Mouse (Mus musculus) heart, embryonic 13.5 days (tissue): ENCODE results near the gene Tbcc. TPM values are rescaled to one million over a fixed set of nuclear protein-coding genes. Genes with fewer than 3 reads are reported as not detected.

Experiments used
- ATAC-seq: fragments of 200-750 bp; cut with Nextera tagmentation; 2 replicates; pipeline ENCODE4 v1.8.0; 2017; ENCODE audit warnings: moderate TSS enrichment; ENCODE audit not compliant: insufficient number of reproducible peaks, low FRiP score, low TSS enrichment; ENCODE audit errors: extremely low read depth
- H3K27ac ChIP-seq: fragments of 300-500 bp; sonication (generic); replicated peaks from 2 replicates; pipeline ENCODE4 v1.5.1; 2015; ENCODE audit warnings: moderate library complexity, mild to moderate bottlenecking, inconsistent platforms
- H3K27me3 ChIP-seq: fragments of 300-500 bp; sonication (generic); replicated peaks from 2 replicates; pipeline ENCODE4 v1.6.1; 2015; ENCODE audit warnings: mild to moderate bottlenecking, inconsistent platforms
- H3K36me3 ChIP-seq: fragments of 300-500 bp; sonication (generic); 2 replicates; pipeline ENCODE4 v1.6.1; 2015; ENCODE audit warnings: mild to moderate bottlenecking, inconsistent platforms
- H3K4me1 ChIP-seq: fragments of 300-500 bp; sonication (generic); 2 replicates; pipeline ENCODE4 v1.6.1; 2015; ENCODE audit warnings: inconsistent platforms
- H3K4me2 ChIP-seq: fragments of 300-500 bp; sonication (generic); 2 replicates; pipeline ENCODE4 v1.6.1; 2015; ENCODE audit warnings: inconsistent platforms, mild to moderate bottlenecking, moderate library complexity
- H3K4me3 ChIP-seq: fragments of 300-500 bp; sonication (generic); 2 replicates; pipeline ENCODE4 v1.5.1; 2015; ENCODE audit warnings: moderate library complexity, mild to moderate bottlenecking, inconsistent platforms
- H3K9ac ChIP-seq: fragments of 300-500 bp; sonication (generic); 2 replicates; pipeline ENCODE4 v1.6.1; 2015; ENCODE audit warnings: inconsistent platforms, mild to moderate bottlenecking, moderate library complexity
- H3K9me3 ChIP-seq: fragments of 300-500 bp; sonication (generic); 2 replicates; pipeline ENCODE4 v1.6.1; 2016; ENCODE audit warnings: inconsistent platforms
- WGBS: fragments of 180-500 bp; shearing (Covaris S2); methylation state at CpG from one replicate; pipeline ENCODE4 v1.1.7; 2015; ENCODE audit warnings: mixed read lengths; 5-methylcytosine and 5-hydroxymethylcytosine counted together
- polyA plus RNA-seq: library from polyadenylated mRNA; unstranded; fragments of >200 nt; fragmentation: Nextera tagmentation; extraction: Ambion mirVana; gene quantifications from 2 replicates; pipeline ENCODE4 v1.2.1, GENCODE M21; 2015

Gene Tbcc
- polyA plus RNA-seq, 1 experiment from 2014 or later: 39.8 TPM

DNA sequence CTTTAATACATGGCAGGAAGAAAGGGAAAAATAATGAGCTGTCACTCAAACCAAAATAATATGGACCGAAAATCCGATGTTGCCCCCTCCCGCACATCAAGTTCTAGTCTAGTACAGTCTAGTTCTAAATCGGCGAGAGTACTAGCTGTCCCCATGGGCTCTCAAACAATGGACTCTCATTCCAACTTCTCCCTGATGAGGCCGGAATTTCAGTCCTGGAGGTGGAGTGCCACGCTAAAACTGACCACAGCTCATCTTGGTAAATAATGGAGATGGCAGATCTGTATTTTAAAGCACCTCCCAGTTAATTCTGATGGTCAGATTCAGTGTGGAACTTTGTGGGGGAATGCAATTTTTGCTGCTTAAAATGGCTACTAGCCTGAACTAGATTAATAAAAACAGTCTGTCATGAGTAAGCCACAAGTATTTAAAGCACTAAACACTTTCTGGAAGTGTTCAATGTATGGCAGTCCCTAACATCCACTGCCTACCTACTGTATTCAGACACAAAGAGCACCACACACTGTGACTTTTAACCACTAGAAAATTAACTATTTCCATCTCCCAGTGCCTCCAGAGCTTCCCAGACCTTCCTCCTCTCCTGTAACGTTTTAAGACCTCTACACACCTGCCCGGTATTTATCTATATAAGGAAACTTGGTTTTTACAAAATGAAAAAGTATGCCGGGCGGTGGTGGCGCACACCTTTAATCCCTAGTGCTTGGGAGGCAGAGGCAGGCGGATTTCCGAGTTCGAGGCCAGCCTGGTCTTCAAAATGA, 35.0 kb upstream of the Tbcc start:
- H3K9me3 ChIP-seq: no peaks in the 10 kb centered on the region
- no peak for ATAC-seq
- H3K4me3 ChIP-seq: peak overlapping the region; percentile 98
- H3K4me2 ChIP-seq: peak overlapping the region; percentile 83
- WGBS: 53% methylated on average over 15 of the region's 15 CpGs
- peak overlapping the region; percentile 100 for H3K9ac ChIP-seq
- peaks cover 39% of the 10 kb centered on the region for H3K4me1 ChIP-seq
- no peaks in the 10 kb centered on the region for H3K36me3 ChIP-seq
- no peaks in the 10 kb centered on the region for H3K27me3 ChIP-seq
- H3K27ac ChIP-seq: peak overlapping the region; percentile 100

- H3K9me3 ChIP-seq: no peaks in the 10 kb centered on the region
- no peak for ATAC-seq
- no peaks in the 10 kb centered on the region for H3K27me3 ChIP-seq
- peaks cover 39% of the 10 kb centered on the region for H3K4me1 ChIP-seq
- peak overlapping the region; percentile 100 for H3K9ac ChIP-seq
- H3K27ac ChIP-seq: peak overlapping the region; percentile 100
- H3K36me3 ChIP-seq: no peaks in the 10 kb centered on the region
- peak overlapping the region; percentile 83 for H3K4me2 ChIP-seq
- 15% methylated on average over 4 of the region's 4 CpGs for WGBS
- H3K4me3 ChIP-seq: peak overlapping the region; percentile 98
These were observed 34.4 kb upstream of the Tbcc start for GRCm38 (mm10) chr17:46856107-46856388.

- peak overlapping the region; percentile 100 for H3K9ac ChIP-seq
- 0 out of 2 replicates have a peak, but pooled peaks have one; percentile 29 for ATAC-seq
- H3K4me1 ChIP-seq: peaks cover 39% of the 10 kb centered on the region
- no peaks in the 10 kb centered on the region for H3K27me3 ChIP-seq
- peak overlapping the region; percentile 100 for H3K27ac ChIP-seq
- no peaks in the 10 kb centered on the region for H3K9me3 ChIP-seq
- peak overlapping the region; percentile 83 for H3K4me2 ChIP-seq
- no peaks in the 10 kb centered on the region for H3K36me3 ChIP-seq
- H3K4me3 ChIP-seq: peak overlapping the region; percentile 98
- under 1% methylated on average over 86 of the region's 87 CpGs for WGBS
These were observed 33.8 kb upstream of the Tbcc start for GRCm38 (mm10) chr17:46856471-46857360.

GRCm38 (mm10) chr17:46857361-46857902, 33.1 kb upstream of the Tbcc start:
- H3K9me3 ChIP-seq: no peaks in the 10 kb centered on the region
- under 1% methylated on average over 46 of the region's 52 CpGs for WGBS
- H3K4me3 ChIP-seq: peak overlapping the region; percentile 98
- peaks cover 38% of the 10 kb centered on the region for H3K4me1 ChIP-seq
- H3K27me3 ChIP-seq: no peaks in the 10 kb centered on the region
- H3K4me2 ChIP-seq: peak overlapping the region; percentile 83
- no peaks in the 10 kb centered on the region for H3K36me3 ChIP-seq
- H3K27ac ChIP-seq: peak overlapping the region; percentile 100
- ATAC-seq: peak; percentile 68
- H3K9ac ChIP-seq: peak overlapping the region; percentile 100

DNA sequence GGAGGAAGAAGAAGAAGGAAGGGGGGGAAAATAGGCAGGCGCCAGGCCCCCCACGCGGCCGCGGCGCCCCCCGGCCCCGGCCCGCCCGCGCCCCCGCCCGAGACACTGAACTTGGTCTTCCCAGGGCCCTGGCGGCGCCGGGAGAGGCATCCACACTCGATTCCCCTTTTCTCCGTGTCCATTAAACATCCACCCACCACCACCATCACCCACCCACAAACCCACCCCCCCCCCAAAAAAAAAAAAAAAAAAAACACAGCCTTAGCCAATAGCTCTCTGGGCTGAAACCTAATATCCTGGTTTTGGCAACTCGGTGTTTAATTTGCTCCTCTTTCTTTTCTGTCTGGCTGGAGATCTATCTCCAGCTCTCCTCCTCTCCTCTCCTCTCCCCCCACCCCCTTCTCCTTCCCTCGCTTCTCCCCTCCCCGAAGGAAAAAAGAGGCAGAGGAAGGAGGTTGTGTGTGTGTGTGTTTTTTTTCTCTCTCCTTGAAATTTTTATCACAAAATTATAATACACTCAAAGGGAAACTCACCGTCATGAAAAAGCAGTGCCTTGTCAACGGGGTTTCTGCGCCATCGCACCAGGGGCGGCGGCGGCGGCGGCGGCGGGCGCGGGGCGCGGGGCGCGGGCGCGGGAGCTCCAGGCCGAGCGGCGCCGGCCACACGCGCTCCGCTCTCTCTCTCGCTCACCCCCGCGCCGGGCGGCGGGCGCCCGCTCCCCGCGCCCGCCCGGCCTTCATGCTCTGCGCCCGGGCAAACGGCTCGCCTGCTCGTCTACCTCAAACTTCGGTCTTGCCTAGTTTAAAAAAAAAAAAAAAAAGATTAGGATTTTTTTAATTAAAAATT, 32.4 kb upstream of the Tbcc start, which contains the start of gene Bicral:
Bicral (minus strand) TSS at position 580 of the 846 bp plus-strand sequence.
- H3K27ac ChIP-seq: peak within 1 kb of the TSS; percentile 100
- H3K4me1 ChIP-seq: peaks cover 31% of the 10 kb centered on the region
- ATAC-seq: peak; percentile 38; the same call in 1 of the 2 replicates
- H3K9me3 ChIP-seq: no peaks in the 10 kb centered on the region
- peak within 1 kb of the TSS; percentile 98 for H3K4me3 ChIP-seq
- H3K27me3 ChIP-seq: no peaks in the 10 kb centered on the region
- peak within 1 kb of the TSS; percentile 83 for H3K4me2 ChIP-seq
- under 1% methylated on average over 46 of the region's 65 CpGs for WGBS
- H3K9ac ChIP-seq: peak within 1 kb of the TSS; percentile 100
- no peaks in the 10 kb centered on the region for H3K36me3 ChIP-seq

GRCm38 (mm10) chr17:46858749-46859444, 31.6 kb upstream of the Tbcc start:
- WGBS: 21% methylated on average over 9 of the region's 9 CpGs
- H3K36me3 ChIP-seq: no peaks in the 10 kb centered on the region
- no peak for ATAC-seq
- no peaks in the 10 kb centered on the region for H3K27me3 ChIP-seq
- no peaks in the 10 kb centered on the region for H3K9me3 ChIP-seq
- peak overlapping the region; percentile 100 for H3K27ac ChIP-seq
- peak overlapping the region; percentile 98 for H3K4me3 ChIP-seq
- peak overlapping the region; percentile 100 for H3K9ac ChIP-seq
- H3K4me1 ChIP-seq: peaks cover 24% of the 10 kb centered on the region
- peak overlapping the region; percentile 83 for H3K4me2 ChIP-seq

- WGBS: 94% methylated on average over 4 of the region's 4 CpGs
- Histone ChIP-seq H3K36me3 (no peaks in the 10 kb centered on the region), H3K4me1 (peaks cover 16% of the 10 kb centered on the region), H3K27me3 (no peaks in the 10 kb centered on the region), H3K4me2 (no peak overlapping the region), H3K9ac (no peak overlapping the region), H3K4me3 (no peak overlapping the region), H3K9me3 (no peaks in the 10 kb centered on the region), H3K27ac (no peak overlapping the region)
- no peak for ATAC-seq
These were observed 30.4 kb upstream of the Tbcc start for GRCm38 (mm10) chr17:46860120-46860519.

- no peak for ATAC-seq
- H3K9me3 ChIP-seq: no peaks in the 10 kb centered on the region
- no peak overlapping the region for H3K27ac ChIP-seq
- 53% methylated on average over 7 of the region's 7 CpGs for WGBS
- H3K27me3 ChIP-seq: no peaks in the 10 kb centered on the region
- H3K36me3 ChIP-seq: no peaks in the 10 kb centered on the region
- no peak overlapping the region for H3K4me3 ChIP-seq
- peak overlapping the region; percentile 7; the same call in 1 of the 2 replicates for H3K4me2 ChIP-seq
- no peak overlapping the region for H3K9ac ChIP-seq
- H3K4me1 ChIP-seq: peaks cover 5% of the 10 kb centered on the region
These were observed 25.8 kb upstream of the Tbcc start for GRCm38 (mm10) chr17:46864566-46865195.

DNA sequence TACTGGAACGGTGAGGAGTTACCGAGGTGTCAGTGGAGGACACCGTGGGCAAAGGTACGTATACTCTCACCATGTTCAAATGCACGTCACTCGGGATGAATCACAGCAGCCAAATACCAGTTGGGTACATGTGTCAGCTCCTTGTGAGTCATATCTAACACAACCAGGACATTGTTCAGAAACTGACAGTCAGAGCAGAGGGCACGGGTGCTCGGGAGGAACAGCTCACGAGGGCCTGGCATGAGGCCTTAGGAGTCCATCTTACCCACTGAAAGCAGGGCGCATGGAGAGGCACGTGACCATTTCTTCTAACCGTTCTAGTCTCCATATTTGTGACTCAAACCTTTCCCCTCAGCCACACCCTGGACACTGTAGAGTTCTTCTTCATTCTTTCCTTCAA, 23.6 kb upstream of the Tbcc start:
- Histone ChIP-seq H3K9me3 (no peaks in the 10 kb centered on the region), H3K36me3 (no peaks in the 10 kb centered on the region), H3K27me3 (no peaks in the 10 kb centered on the region), H3K4me3 (no peak overlapping the region), H3K27ac (no peak overlapping the region), H3K4me2 (no peak overlapping the region), H3K4me1 (peaks cover 5% of the 10 kb centered on the region), H3K9ac (no peak overlapping the region)
- 75% methylated on average over 12 of the region's 12 CpGs for WGBS
- ATAC-seq: no peak

DNA sequence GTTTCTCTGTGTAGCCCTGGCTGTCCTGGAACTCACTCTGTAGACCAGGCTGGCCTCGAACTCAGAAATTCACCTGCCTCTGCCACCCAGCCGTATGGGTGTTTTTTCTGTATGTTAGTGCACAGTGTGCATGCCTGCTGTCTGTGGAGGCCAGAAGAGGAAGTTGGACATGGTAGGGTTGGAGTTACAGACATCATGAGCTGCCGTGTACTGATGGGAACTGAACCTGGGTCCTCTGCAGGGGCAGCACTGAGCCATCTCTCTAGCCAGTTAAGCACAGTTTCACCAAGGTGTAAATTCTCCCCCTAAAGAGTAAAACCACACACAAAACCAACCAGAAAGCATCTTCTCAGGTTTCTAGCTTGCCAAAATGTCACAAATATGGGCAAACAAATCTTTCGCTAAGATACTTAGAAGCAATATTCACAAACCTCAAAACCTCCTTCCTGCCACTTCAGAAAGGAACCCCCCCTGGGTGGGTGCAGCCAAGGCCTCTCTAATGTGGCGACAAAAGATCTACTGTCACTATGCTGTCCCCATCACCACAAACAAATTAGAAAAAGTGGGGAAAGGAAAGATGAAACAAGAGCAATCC, 20.2 kb upstream of the Tbcc start:
- no peak overlapping the region for H3K4me2 ChIP-seq
- H3K36me3 ChIP-seq: no peaks in the 10 kb centered on the region
- H3K4me1 ChIP-seq: peaks cover 20% of the 10 kb centered on the region
- H3K9ac ChIP-seq: no peak overlapping the region
- no peak overlapping the region for H3K27ac ChIP-seq
- H3K4me3 ChIP-seq: no peak overlapping the region
- ATAC-seq: no peak
- no peaks in the 10 kb centered on the region for H3K9me3 ChIP-seq
- no peaks in the 10 kb centered on the region for H3K27me3 ChIP-seq
- 89% methylated on average over 5 of the region's 5 CpGs for WGBS
